Mouse (Mus musculus): Measurements from ENCODE around the gene Tas2r136.

Tas2r136 gene

DNA sequence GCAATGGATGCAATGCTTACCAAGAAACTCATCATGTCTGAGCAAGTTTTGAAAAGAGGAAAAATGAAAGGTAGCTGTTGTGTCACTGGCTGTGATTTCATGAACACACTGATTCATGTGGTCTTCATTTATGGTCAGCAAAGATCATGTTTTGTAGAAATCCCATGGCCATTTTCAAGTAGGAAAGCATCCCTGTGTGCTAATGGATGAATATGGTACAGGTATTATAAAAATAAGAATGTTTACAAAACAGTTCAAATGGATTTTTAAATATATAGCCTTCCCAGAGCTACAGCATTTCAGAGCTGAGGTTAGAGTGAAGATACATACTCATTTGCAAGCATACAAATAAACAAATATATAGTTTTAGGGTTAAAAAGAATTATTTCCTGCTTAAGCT is at the start of gene Tas2r136:
TSS of gene Tas2r136 (minus strand) at position 101 of the 400 bp plus-strand sequence.
- no peak for DNase-seq (ENCODE audit: low spot score in 2 of 2)

DNA sequence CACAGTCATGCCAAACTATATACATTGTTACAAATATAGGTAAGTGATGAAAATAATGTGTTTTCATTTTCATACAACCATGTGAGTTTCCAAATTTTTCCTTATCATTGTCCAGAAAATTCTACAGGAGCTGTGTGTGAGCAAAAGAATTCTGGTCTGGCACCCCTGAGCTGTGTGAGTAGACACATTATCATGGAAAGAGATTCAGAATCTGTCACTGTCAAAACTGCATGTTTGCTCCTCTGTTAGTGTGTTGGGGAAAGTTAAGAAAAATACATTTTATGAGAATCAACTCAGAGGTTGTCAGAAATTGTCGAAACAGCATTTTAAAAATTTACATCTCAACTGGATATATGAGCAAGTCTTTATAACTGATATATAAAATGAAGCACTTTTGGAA is 24.6 kb upstream of the Tas2r136 start, which contains the start of gene Tas2r117:
TSS of gene Tas2r117 (plus strand) at position 301 of the 400 bp plus-strand sequence.
- no peak for DNase-seq (ENCODE audit: low spot score in 2 of 2)

DNA sequence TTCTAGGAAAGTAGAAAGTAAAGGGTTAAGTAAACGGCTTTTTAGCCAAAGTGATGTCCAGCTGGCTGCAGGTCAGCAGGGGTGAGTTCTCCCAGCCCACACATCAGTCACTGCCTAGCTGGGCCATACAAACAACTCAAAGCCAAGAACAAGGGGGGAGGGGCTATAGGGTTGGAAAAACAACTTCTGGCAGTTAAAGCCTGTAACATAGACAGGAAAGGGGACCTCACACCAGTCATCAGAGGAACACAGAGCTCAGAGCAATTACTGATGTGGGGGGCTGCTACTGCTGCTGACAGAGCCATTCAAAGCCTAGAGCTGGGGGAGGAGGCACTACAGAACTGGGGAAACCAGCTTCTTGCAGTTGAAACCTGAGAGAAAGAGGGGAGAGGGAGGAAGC is 17.4 kb upstream of the Tas2r136 start:
- DNase-seq (ENCODE audit: low spot score in 2 of 2) = no peak

DNA sequence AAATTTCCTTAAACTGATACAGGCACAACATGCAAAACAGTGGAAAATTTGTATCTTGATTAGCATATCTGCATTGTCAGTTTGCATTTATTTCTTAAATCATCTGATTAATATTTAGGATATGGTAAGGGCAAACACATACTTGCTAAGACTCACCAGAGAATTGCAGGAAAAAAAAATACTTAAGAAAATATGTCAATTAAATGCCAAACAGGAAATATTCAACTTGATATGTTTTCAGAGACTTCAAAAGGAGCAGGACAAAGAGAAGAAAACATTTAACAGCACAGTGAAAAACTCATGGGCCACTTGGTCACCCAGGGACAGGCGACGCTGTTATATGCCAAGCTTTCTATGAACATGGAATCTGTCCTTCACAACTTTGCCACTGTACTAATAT is 16.1 kb downstream of the Tas2r136 start, which contains the start of gene Tas2r102:
TSS of gene Tas2r102 (plus strand) at position 301 of the 400 bp plus-strand sequence.
- no peak for DNase-seq (ENCODE audit: low spot score in 2 of 2)

DNA sequence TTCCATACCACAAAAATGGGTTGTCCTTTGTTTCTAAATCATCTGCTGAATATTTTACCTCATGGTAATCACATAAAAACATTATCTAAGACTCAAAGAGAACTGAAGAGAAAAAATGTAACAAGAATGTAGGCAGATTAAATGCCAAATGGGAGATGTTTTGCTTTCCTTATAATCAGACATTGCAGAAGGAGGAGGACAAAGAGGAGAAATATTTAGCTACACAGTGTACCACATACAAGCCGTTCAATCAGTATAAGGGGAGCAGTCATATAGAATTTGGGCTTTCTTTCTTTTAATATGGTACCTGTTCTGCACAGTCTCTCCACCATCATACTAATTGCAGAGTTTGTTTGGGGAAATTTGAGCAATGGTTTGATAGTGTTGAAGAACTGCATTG is 23.5 kb downstream of the Tas2r136 start, which contains the start of gene Tas2r124:
TSS of gene Tas2r124 (plus strand) at position 301 of the 400 bp plus-strand sequence.
- no peak for DNase-seq (ENCODE audit: low spot score in 2 of 2)

DNA sequence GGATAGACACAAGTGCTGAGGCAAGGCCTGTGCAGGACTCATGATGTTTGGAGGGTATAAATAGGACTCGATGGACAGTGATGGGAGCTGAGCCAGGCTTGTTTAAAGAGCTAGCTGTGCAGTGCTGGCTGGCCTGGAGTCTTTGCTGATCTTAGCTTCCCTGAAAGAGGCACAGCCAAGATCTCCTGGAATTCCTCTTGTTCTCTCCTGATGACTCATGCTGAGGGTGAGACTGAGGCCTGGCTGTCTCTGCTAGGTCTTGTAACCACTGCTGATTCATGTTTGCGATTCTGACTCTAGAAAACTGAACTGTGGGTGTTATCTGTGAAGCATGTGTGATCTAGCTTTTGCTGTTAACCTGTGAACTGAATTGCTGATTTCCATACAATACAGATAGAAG is 27.8 kb downstream of the Tas2r136 start:
- peak in 1 of 2 experiments; percentile 0 for DNase-seq (ENCODE audit: low spot score in 2 of 2)

DNA sequence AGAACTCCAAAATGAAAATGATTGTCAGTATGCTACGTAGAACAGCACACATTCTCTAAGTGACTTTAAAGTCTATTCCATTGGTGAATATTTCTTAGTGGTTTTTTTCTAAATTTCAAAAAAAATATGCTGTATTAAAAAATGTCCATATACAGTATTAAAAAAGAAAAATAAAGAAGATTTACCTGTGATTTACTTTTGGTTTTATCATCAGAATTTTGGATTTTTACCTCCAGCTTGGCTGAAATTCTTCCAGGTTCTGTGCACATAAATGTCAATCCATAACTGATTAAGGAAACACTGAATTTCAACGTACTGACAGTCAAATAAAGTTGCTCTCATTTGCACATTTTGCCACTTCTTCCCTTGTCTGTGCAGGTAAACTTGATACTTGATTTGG is 40.0 kb downstream of the Tas2r136 start, which contains the start of gene Tas2r115:
TSS of gene Tas2r115 (minus strand) at position 101 of the 400 bp plus-strand sequence.
- DNase-seq (ENCODE audit: low spot score in 2 of 2) = no peak

All from right cerebral cortex, postnatal 36 days (tissue).